Mouse (Mus musculus) megakaryocyte progenitor cell, adult 5-6 weeks (primary cell): ENCODE results near the gene Atp5d. TPM values are rescaled to one million over a fixed set of nuclear protein-coding genes. Genes with fewer than 3 reads are reported as not detected.
A peak's percentile ranks its signal among the peaks of the same experiment; 100 is the strongest.

Experiments used
- ATAC-seq: replicated peaks from 2 replicates; pipeline ENCODE4 v1.8.0; 2016; ENCODE audit warnings: mild to moderate bottlenecking, moderate TSS enrichment, inconsistent platforms; ENCODE audit not compliant: poor library complexity
- total RNA-seq, 2 experiments: library from RNA; stranded (forward) in 1 of 2; stranded (reverse) in 1 of 2; fragments of 157-497, 149-512 nt in 1 of 2; fragments of 200-1000 nt in 1 of 2; gene quantifications; 2 replicates each; pipeline versions ENCODE4 v1.2.3 to v1.2.4; 2015 to 2017

Atp5d gene
- total RNA-seq (2015) (187 and 199 TPM in 2 replicates), total RNA-seq (2017) (37.6 and 39.3 TPM in 2 replicates)

DNA sequence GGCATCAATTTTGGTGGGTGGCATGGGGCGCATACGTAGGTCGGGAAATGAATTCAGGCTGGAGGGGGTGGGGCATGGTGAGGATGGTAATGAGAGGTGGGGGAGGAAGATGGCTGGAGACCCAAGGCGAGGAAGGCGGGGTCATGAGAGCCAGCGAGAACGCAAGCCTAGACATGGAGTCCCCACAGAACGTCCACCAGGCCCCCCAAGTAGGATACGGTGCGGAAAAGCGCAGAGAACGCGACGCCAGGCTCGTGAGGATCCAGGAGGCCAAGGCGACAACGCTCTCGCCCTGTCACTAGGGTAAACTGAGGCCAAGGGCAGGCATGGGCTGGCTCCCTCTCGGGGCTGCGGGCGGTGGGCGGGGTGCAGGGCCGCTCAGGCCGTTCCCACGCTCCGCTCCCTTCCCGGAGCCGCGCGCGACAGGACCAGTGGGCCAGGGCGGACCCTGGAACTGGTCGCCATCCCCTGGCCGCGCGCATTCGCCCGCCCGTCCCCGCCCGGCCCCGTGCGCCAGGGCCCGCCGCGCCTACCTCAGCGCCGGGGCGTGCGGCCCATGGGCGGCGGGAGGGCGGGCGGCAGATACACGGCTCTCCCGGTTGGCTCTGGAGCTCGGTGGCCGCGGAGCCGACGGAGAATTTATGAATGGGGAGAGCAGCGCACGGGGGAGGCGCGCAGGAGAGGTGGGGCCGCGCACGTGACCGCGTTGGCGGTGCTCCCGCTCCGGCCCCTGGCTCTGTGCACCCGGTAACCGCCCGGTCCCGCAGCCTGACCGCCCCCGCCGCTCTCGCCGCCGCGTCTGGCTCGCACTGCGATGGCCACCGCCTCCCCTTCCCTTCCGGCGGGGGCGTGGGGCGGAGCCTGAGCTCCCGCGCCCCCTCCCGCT lies at the start of gene Atp5d:
Gene Atp5d, plus strand, starts transcription at position 80 of the 886 bp plus-strand sequence.
- no peak for ATAC-seq

- ATAC-seq: no peak
Measured at GRCm38 (mm10) chr10:80089146-80089545, 49.3 kb upstream of the Atp5d start.

DNA sequence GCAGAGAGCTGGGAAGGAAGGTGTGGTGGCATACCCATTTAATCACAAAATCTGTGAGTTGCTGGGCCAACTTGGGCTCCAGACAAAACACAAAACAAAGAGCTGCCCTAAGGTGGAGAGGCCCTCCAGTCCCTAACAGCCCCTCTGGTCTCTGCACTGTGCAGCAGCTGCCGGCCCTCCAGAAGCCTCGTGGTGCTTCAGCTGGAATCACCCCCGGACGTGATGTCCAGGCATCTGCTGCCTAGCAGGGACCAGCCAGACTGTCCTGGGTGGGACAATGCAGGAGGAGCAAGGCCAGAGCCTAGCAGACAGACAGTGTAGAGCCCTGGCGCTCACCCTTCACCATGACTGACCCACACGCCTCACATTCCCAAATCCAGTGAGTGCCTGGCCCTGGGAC lies 46.9 kb upstream of the Atp5d start:
- no peak for ATAC-seq

GRCm38 (mm10) chr10:80092690-80093089 lies 45.7 kb upstream of the Atp5d start:
- no peak for ATAC-seq

DNA sequence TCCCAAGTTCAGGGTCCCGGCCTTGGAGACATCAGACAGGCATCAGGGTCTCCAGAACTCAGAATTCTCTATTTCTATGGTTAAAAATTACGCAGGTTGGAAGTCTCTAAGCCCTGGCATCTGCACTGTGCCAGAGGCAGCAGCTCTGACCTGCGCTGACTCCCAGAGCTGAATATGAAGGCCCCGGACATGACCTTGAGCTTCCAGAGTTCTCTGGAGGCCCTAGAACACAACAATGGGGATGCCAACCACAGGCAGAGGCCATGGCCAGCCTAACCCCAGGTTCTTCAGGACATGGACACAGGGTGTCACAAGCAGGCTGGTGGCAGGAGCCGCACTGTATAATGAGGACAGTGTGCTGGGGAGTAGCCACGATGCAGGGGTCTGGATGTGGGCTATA lies 44.3 kb upstream of the Atp5d start:
- ATAC-seq: no peak

DNA sequence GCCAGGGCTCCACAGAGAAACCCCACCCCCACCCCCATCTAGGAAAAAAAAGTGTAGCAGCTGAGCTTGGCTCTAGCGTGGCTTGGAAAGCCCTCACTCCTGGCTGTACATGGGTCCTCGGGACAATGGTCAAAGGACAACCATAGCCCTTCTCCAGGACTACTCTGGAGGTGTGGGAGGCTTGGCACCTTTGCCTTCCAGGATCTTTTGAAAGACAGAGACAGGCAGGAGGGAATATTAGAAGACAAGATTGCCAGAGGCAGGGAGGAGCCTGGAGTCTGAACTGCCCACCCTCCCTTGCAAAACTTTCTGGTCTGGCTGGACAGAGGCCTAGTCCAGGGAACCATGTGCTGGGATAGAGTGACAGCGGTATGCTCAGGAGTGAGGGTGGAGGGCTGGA lies 43.7 kb upstream of the Atp5d start:
- ATAC-seq: no peak

DNA sequence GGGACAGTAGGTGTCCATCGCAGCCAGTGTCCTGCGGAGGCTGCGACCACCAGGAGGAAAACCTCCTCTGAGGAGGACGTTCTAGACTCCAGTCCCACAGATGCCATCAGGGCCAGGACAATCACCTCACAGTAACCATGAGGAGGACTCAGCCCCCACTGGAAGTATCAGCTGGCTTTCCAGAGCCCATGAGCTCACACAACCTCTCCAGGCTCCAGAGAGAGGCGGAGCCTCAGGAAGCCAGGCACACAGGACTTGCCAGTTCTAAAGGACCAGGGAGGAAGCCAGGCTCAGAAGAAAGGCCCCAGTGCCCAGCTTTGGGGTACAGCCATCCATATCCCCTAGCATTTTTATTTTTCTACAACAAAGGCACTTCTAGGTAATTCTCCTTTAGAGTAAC lies 42.9 kb upstream of the Atp5d start:
- ATAC-seq: no peak

DNA sequence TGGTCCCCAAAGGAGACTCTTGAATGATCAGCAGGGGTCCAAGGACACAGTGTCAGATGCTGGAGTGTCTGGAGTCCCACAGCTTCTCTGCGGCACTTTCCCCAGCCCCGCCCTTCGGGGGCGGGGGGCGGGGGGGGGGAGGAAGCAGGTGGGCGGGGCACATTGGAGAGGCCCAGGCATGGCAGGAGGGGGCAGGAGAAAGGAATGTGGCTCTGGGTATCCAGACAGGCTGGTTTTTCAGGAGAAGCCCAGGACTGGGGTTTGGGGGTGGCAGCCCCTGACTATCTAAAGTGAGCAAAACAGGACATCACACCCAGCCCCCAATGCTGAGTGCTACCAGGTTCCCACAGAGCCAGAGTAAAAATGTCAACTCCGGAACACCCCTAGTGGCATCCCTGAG lies 41.2 kb upstream of the Atp5d start:
- no peak for ATAC-seq

DNA sequence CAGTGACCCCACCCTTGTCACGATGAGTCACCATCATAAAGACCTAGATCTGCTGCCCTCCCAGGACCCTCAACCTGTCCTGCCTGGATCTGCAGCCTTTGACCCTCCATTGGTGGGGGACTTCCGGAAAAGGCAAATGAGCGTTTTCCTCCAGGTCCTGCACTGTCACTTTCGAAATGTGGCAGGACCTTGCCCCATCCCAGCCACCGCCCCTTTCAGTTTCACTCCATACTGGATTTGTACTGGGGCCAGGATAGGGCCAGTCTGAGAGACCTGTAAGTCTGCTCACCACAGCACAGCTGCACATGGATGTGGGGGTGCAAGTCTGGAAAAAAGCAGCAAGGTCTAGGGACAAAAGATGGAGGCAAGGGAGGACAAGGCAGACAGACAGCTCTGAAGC lies 39.8 kb upstream of the Atp5d start:
- ATAC-seq: peak; percentile 20; the same call in 1 of the 2 replicates

GRCm38 (mm10) chr10:80100982-80101381 lies 37.5 kb upstream of the Atp5d start:
- peak; percentile 12; the same call in 1 of the 2 replicates for ATAC-seq

DNA sequence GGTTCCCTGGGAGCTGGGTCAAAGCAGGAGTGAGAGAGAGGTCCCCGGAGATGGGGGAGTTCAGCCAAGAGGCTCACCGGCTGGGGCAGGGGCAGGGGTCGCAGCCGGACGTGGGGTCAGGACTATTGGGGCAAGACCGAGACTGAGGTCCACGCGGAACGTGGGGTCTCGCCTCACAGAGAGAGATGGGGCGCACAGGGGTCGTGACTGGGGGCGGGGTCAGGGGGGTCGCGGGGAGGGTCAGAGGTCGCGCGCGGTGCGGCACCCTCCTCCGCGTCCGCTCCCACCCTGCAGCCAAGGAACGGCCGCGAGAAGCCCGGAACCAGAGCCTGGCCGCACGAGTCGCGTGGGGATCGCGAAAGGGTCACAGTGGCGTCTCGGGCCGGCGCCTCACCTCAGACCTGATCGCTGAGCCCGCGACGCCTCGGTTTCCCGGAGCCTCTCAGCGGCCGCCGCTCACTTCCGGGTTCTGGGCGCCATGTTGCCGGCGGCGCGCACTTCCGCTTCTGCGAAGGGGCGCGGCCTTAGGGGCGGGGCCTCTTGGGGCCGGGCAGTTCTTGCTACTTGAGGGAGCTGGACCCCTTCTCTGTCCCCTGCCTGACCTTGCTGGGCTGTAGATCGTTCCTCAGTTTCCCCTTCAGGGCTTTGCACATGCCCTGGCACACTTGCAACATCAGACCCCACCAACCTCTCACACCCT lies 36.1 kb upstream of the Atp5d start:
- peak; percentile 83 for ATAC-seq

GRCm38 (mm10) chr10:80103032-80103431 lies 35.4 kb upstream of the Atp5d start:
- peak; percentile 33 for ATAC-seq

- no peak for ATAC-seq
Measured at GRCm38 (mm10) chr10:80104181-80104580, 34.3 kb upstream of the Atp5d start.

- peak; percentile 41 for ATAC-seq
Measured at GRCm38 (mm10) chr10:80105460-80105859, 33.0 kb upstream of the Atp5d start, which contains the start of gene Sbno2. TSS of gene Sbno2 (minus strand) at chr10:80105571.

- no peak for ATAC-seq
Measured at GRCm38 (mm10) chr10:80105926-80106325, 32.5 kb upstream of the Atp5d start.

GRCm38 (mm10) chr10:80107678-80108077 lies 30.8 kb upstream of the Atp5d start:
- ATAC-seq: no peak

GRCm38 (mm10) chr10:80114341-80115284 lies 23.8 kb upstream of the Atp5d start:
- peak; percentile 58 for ATAC-seq

GRCm38 (mm10) chr10:80115290-80115943 lies 23.0 kb upstream of the Atp5d start, which contains the start of gene Stk11:
TSS of gene Stk11 (plus strand) at chr10:80115803.
- peak; percentile 78 for ATAC-seq

GRCm38 (mm10) chr10:80115944-80116335 lies 22.5 kb upstream of the Atp5d start:
- no peak for ATAC-seq

DNA sequence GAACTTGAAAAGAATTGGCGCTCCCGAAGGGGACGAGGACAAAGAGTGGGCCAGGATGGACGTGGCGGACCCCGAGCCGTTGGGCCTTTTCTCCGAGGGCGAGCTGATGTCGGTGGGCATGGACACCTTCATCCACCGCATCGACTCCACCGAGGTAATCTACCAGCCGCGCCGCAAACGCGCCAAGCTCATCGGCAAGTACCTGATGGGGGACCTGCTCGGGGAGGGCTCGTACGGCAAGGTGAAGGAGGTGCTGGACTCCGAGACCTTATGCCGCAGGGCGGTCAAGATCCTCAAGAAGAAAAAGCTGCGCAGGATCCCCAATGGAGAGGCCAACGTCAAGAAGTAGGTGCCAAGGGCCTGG lies 21.9 kb upstream of the Atp5d start:
- no peak for ATAC-seq
